Mouse (Mus musculus) granulocyte monocyte progenitor cell, adult 5-6 weeks (primary cell): ENCODE results near the gene Pja2. TPM values are rescaled to one million over a fixed set of nuclear protein-coding genes. Genes with fewer than 3 reads are reported as not detected.
"Not testable (repeated sequence)": the region's sequence is repeated elsewhere in the genome, so short reads cannot be mapped to it uniquely, and the experiment has no call there.

Experiments
- ATAC-seq: replicated peaks from 2 replicates; pipeline ENCODE4 v1.8.0; 2016; ENCODE audit warnings: mild to moderate bottlenecking, moderate TSS enrichment, inconsistent platforms; ENCODE audit not compliant: poor library complexity, severe bottlenecking
- total RNA-seq, 2 experiments: library from RNA; stranded (forward) in 1 of 2; stranded (reverse) in 1 of 2; fragments of 200-712, 200-1000 nt in 1 of 2; fragments of >200 nt in 1 of 2; fragmentation: Nextera tagmentation in 1 of 2; gene quantifications; 2 replicates each; pipeline ENCODE4 v1.2.3; 2014 to 2017

Pja2 gene
- total RNA-seq (2014; fragmentation: Nextera tagmentation) (23.1 and 23.7 TPM in 2 replicates), total RNA-seq (2017) (25.0 and 25.3 TPM in 2 replicates)

DNA sequence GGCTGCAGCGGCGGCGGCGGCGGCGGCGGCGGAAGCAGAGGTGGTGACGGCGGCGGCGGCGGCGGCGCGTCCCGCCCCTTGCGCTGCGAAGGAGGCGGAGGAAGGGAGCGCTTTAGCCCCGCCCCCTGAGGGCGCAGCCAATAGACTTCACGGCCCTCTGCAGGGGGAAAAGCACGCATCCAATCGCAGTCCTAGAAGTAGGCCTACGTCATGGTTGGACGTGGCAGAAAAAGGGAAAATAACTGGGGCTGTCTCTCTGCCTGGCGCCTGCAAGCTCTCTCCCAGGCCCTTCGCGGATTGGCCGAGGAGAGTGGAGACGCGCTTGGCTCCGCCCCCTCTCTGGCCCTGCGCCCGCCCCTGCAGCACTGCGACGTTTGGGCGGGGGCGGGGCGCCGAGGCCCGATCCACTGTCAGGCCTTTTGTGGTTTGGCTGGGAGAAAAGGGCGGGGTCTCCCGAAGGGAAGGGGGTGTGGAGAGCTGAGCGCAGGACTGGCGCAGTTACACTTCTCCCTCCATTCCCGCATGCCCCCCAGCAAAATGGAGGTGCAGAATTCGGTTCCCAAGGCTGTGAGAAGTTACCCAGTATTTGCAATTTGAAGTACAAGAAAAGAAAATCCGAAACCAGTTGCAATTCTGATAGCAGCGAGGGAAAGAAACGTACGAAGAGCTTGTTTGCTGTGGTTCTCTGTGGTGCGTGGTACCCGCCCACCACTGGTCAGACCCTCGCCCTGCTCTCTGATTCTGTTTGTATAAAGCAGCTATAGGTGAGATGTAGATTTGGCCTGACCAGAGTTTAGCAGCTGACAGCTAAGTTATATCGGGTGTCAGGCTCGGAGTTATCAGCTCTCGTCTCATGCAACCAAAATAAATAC lies at the start of gene Pja2:
TSS of gene Pja2 (minus strand) at position 19 of the 872 bp plus-strand sequence.
- ATAC-seq, result peak; percentile 89

DNA sequence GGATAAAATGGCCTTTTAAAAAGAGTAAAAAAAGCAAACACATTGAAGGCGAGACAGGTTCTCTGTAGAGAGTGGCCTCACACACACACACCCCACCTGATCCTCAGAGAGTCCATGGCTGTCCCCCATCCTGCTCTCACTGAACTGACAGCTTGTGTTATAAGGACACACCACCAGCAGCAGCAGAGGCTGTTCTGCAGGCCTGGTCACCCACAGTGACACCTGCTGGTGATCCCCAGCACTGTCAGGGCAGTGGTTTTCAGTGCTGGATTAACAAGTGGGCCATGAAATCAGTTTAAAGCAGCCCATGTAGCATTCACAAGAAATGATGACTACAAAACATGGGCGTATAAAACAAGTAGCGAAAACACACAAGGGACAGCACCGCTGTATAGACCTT lies 43.6 kb upstream of the Pja2 start:
- peak; percentile 98 for ATAC-seq

DNA sequence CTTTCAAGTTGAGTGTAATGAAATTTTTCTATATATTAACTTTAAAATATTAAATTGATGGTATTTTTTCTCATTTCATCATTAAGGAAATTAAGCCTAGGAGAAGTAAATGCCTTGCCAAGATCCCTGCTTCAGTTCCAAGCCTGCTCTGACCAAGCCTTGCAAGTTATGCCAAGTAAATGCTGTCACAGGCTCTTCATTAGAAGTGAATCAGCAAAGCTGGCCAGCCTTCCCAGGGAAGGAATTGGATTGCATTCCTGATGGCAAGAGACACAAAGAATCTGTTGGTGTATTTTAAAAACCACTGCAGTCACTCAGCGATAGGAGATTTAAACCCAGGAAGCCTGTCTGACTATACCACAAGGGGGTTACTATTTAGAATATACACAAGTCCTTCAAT lies 32.0 kb upstream of the Pja2 start:
- ATAC-seq, result no peak

DNA sequence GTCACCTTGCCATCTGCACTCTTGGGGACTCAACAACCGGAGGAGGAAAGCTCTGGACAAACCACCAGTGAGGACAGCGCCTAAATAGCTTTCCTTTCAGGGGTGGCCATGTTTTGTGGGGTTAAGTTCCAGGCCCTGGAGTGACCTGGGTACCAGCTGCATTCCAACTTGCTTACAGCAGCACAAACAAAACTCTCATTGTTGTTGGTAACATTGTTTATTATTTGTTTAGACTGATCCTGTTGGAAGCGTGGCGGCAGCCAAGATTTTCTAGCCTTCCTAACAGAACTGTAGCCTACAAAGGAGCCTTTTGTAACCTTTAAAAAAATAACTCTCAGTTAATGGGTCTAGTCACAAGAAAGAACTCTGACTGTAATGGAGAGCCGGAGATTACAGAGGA lies 30.9 kb upstream of the Pja2 start:
- ATAC-seq, result no peak

DNA sequence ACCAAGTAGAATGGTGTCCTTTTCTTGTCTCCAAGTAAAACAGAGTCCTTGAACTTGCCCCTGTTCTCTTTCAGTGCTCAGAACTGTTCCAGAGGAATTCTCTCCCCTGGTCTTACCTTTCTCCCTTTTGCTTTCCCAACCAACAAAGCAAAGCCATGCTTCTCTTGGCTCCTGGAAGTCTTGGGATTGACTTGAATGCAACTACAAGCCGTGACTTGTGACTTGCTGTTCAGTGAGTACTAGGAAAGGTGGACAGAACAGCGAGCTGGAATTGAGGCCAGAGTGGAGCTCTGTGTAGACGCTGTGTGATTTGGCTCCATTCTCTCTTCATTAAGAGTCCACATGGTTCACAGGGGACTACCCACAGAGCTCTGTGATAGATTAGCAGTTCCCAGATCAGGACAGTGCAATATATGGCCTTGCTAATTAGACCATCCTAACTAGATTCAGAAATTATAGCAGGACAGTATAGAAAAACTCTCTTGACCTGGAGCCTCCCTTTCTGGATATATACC lies 30.3 kb upstream of the Pja2 start:
- no peak for ATAC-seq

DNA sequence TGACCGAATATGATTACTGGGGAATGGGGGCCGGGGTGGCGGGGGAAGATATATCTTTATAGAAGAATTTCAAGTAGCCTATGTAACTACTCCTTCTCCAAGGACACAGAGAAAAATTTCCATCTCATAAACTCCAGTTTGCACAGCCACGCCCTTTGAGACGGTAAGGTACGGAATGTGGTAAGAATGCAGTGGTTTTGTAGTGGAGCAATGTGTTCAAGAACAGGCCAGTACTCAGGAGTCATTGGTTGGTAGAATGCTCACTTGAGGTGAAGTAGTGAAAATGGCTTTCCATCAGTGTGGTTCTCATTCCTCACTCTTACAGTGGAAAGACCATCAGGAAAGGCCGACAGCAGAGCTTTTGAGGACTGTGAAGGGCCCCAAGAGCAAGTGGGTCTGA lies 22.2 kb upstream of the Pja2 start:
- no peak for ATAC-seq

DNA sequence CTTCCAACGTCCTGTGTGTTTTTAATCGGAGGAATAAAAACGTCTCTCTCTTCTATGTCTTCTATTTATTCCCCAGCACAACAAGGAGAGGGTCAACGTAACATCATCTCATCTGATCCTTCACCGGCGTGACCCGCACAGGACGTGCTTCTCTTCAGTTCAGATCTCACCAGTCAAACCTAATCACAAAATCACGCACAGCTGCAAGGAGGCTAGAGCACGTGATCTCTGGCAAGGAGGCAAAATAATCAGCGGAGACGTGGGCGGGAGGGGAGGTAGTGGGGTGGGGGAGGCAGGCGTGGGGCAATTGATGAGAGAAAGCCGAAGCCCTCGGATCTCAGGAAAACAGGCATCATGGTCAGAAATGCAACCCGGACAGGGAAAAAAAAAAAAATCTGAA lies 14.4 kb upstream of the Pja2 start:
- no peak for ATAC-seq

DNA sequence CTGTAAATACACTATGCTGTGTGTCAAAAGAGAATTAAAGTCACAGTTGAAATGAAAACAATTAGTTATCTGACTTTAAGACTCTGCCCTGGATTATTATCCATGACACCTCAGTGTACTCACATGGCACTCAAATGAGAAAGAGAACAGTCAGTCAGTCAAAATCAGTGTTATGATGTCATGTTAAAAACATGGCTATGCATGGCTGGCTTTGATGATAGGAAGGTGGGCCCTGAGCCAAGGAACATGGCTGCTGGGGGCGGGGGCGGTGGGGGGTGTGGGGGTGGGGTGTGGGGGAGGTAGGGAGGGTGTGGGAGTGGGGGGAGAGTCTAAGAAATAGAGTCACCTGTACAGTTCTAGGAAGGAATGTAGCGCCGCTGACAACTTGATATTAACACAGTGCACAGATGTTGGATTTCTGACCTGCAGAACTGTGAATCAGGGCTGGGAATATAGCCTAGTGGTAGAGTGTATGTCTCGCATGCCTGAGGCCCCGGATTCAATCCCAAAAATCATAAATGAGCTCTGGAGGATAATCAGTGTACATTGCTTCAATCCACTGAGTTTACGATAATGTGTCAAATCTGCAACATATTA lies 13.0 kb upstream of the Pja2 start:
- no peak for ATAC-seq

DNA sequence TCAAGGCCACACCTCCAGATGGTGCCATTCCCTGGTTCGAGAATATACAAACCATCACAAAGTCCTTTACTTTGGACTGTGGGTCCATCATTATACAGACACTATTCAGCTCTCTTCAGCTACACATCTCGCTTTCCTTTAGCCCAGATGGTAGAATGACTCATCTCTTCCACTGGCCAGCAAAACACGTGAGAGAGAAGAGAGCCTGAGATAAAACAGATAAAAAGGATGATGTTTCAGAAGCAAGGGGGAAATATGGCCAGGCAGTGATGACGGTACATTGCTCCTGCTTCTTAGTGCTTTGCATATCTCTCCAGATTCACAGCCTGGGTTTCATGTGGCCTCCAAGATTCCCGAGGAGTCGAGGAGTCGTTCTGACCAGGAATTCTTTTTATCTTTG lies 10.0 kb upstream of the Pja2 start:
- ATAC-seq, result no peak

DNA sequence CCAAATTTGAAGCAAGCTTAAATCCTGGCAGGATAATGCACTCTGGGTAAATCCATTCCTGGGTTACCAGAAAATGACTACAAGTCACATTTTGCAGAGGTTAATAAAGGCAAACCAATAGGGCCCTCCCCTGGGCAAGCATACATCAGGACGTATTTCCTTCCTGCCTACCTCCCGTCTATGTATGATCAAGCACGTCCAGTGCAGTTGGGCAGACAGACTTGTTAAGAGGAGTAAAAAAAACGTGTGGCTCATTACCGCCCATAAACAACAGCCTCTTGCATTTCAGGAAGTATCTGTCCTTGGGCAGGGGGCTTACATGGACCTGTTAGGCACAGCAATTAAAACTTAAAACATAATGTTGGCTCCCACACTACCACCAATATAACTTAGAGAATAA lies 8.0 kb upstream of the Pja2 start:
- ATAC-seq, result no peak

DNA sequence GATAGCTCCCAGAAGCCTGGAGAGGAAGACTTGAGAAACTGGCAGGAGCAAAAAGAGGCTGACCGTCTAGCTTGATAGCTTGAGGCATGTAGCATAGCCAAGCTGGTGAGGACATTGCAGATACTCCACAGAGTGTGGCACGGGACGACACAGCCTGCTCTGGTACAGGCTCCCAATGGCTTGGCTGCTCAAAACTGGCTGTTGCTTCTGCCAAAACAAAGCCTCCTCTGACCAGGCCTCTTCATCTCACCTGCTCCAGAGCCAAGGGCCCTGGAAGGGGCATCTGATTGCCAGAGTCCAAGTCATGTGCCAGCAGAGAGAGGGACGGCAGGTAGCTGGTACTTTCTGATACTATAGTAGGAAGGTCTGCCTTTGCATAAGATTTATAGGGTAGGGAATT lies 5.5 kb upstream of the Pja2 start:
- no peak for ATAC-seq

DNA sequence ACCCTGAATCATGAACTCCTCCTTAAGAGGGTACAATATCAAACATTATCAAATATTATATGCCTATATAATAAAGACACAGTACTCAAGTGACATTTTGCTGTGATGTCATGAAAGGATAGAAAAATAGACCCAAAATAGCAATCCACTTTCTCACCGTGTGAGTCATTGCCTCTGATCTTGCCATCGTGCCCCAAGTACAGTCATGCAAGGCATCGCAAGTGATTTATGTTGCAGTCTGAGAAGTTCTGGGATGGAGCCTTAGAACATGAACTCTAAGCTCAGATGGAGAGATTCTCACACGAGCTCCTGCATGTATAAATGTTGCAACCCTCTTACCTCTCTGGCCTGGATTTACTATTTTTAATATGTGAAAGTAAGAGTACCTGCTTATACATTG lies 2.2 kb upstream of the Pja2 start:
- ATAC-seq, result no peak

DNA sequence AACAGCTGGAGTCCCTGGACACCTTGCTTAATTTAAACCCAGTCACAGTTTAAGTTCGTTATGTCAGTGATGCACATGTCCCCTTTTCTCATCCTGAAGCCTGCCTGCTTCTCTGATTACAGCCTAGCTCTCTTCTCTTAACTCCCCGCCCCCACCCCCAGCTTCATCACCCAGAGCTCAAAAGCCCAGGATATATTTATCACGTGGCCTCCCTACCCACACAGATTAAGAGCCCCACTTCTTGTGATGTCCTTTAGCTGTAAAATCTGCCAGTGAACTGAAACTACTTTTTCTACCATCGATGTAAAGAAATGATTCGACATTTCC lies 1.0 kb upstream of the Pja2 start:
- peak; percentile 7; the same call in 1 of the 2 replicates for ATAC-seq

DNA sequence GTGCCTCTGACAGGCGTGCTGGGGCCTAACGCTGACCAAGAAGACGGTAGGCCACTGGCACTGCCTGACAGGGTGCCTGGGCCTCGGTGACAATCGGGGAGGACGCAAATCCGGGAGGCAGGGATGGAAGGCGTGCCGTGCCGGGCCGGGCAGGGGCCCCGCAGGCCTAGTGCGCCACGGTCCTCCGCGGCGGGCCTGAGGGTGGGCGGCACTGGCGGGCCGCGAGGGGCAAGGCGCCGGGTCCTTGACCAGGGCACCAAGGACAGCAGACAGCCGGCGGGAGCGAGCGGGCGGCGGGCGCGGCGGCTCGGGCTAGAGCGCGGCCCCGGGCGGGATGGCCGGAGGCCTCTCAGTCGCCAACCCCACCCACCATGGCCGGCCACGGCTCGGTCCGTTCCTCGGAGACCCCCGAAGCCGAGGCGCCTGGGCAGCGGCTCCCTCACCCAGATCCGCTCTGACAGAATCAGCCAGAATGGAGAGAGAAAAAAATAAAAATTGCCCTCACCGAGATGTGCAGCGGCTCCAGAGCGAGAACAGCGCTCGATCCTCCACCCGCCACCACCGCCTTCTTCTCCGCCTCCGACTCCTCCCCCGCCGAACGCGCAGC lies 322 bp downstream of the Pja2 start:
- ATAC-seq, result peak; percentile 29

DNA sequence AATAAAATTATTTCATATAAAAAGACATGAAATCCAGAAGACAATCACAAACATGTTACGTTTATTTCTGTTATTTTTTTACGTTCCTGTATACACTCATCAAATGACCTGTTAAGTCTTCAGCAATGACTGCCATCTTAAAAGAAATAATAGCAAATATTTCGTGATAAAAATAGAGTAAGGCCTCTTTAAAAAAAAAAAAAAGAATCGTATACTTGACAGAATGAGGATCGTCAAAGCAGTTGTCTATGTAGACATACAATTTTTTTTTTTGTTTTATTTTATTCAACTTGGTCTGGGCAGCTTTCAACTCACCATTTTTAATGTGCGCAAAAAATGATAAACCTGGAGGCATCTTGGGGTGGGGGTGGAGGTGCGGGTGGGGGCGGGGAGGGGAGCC lies 831 bp downstream of the Pja2 start:
- no peak for ATAC-seq

DNA sequence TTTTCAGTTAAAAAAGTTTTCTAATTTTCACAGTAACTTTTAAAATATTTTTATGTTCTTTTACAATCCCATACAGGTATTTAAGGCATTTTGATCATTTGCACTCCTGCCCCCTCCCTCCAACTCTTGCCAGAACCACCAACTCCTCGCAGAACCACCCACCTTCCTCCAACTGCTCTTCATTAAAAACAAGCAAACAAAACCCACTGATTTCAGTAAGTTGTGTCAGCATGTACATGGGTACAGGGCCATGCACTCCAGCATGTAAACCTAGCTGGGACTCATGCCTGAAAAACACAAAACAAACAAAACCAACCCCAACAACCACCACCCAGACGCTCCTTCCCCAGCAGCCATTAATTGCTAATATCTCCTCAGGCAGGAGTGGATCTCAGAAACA lies 7.2 kb downstream of the Pja2 start:
- ATAC-seq, result no peak

DNA sequence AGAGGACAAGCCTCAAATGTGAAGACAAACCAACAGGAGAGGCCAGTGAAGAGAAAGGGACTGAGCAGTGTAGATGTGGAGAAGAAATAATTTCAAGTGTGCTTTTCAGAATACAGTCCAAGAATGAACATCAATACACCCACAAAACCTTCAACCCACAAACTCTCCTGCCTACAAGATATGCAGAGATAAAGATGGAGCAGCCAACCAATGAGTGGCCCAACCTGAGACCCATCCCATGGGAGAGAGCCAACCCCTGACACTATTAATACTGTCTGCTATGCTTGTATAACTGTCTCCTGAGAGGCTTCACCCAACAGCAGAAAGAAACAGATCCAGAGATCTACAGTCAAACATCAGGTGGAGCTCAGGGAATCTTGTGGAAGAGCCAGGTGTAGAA lies 16.3 kb downstream of the Pja2 start:
- no peak for ATAC-seq

DNA sequence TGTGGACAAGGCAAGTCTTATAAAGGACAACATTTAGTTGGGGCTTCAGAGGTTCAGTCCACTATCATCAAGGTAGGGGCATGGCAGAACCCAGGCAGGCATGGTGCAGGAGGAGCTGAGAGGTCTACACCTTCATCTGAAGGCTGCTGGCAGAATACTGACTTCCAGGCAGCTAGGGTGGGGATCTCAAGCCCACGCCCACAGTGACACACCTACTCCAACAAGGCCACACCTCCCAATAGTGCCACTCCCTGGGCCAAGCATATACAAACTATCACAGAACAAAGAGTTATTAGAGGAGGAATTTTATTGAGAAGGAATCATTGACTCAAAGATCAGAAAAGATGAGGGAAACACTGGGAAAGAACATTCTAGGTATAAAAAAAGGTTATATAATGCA lies 17.2 kb downstream of the Pja2 start:
- ATAC-seq, result not testable (repeated sequence)

DNA sequence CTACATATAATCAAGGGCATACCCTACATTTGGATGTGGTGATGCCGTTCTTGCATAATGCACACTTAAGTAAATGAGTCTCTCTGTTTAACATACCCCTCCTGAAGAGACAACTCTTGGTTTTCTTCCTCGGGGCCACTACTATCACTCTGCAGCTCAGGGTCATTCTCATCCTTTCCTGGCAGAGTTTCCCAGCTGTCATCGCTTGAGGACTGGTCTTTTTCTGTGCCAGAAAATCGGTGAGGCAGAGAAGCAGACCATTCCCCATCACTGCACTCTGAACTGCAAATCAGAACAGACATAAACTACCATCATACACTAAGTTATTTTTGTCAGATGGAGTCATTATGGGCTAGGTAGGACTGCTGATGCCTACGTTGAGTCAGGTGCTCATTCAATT lies 34.1 kb downstream of the Pja2 start:
- no peak for ATAC-seq

DNA sequence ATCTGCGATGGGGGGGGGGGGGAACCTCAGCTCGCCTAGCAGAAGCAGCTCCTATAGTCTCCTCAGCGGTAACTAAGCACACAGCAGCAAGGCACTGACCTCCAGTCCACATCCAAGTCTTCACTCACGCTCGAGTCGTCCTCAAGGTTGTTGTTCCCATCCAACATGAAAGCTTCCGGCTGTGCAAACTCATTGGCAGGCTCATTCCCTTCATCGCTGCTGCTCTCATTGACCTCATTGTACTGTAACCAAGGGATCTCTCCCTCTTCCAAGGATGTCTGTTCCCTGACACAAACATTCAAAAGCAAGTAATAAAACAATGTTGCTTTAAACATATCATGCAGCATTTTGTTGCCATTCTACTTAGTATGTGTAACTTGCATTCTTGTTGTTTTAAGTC lies 39.0 kb downstream of the Pja2 start:
- no peak for ATAC-seq

DNA sequence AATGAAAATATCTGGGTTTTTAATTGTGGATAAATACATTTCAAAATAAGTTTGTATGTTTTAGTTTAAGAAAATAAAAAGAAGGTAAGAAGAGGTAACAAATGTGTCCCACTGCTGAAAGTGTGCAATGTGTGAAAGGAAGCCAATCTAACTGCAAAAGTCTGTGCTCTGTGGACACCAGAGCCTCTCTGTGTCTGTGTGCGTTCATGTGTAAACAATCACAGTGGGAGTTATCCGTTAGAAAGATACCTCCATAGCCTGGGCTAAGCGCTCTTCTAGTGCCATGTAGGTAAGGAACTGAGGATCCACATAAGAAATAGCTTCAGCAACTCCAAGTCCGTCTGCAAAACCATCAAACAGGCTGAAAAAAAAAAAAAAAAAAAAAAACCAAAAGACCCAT lies 42.0 kb downstream of the Pja2 start:
- no peak for ATAC-seq

DNA sequence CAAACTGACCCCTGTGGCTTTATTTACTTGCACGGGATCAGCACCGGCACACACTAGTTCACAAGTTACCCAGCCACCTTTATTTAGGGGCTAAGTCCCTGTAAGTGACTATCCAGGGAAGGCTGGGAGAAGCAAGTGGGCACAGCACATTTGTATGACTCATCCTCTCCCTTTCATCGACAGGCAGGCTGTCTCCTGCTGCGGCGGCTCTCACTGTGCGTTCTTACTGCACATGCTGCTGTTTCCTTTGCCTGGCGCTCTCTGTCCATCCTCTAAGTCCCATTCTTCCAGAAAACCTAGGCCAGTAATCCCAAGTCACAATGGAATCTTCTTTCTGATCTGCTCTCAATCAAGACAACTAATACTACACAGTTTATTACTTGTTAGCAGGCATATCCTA lies 43.7 kb downstream of the Pja2 start:
- ATAC-seq, result no peak
